Mouse (Mus musculus) ES-E14 (cell line): ENCODE results near the gene Chaf1b. TPM values are rescaled to one million over a fixed set of nuclear protein-coding genes. Genes with fewer than 3 reads are reported as not detected.

Source experiments
- DNase-seq: peaks from one replicate; pipeline ENCODE4 v3.0.0-alpha.2; 2013; ENCODE audit warnings: low read depth, low spot score
- H3K27ac ChIP-seq: 2 replicates; pipeline ENCODE4 v1.5.1; 2012; ENCODE audit warnings: low read depth, mild to moderate bottlenecking, low read length, moderate library complexity, mixed read lengths; ENCODE audit not compliant: poor library complexity, insufficient read depth, severe bottlenecking
- H3K36me3 ChIP-seq: 2 replicates; pipeline ENCODE4 v1.6.1; 2012; ENCODE audit warnings: mild to moderate bottlenecking, low read length, moderate library complexity, mixed read lengths; ENCODE audit not compliant: control insufficient read depth, poor library complexity, insufficient read depth, severe bottlenecking
- H3K4me1 ChIP-seq, 2 experiments: fragments of 150-350 bp in 1 of 2; sonication (generic) in 1 of 2; 2 replicates each; pipeline ENCODE4 v1.6.1; 2012; ENCODE audit warnings: low read length in 2 of 2, mild to moderate bottlenecking in 1 of 2, mixed read lengths in 1 of 2; ENCODE audit not compliant: control insufficient read depth in 2 of 2, insufficient read depth in 2 of 2, poor library complexity in 1 of 2
- H3K4me3 ChIP-seq, 2 experiments: fragments of 150-350 bp in 1 of 2; sonication (generic) in 1 of 2; 2 replicates each; pipeline ENCODE4 v1.5.1; 2012; ENCODE audit warnings: low read length in 2 of 2, low read depth in 1 of 2, mild to moderate bottlenecking in 1 of 2, mixed read lengths in 1 of 2; ENCODE audit not compliant: insufficient read depth in 1 of 2, poor library complexity in 1 of 2, severe bottlenecking in 1 of 2
- H3K9ac ChIP-seq: 2 replicates; pipeline ENCODE4 v1.6.1; 2012; ENCODE audit warnings: low read depth, mild to moderate bottlenecking, low read length, mixed read lengths; ENCODE audit not compliant: poor library complexity, insufficient read depth, severe bottlenecking
- H3K9me3 ChIP-seq: fragments of 150-350 bp; sonication (generic); 2 replicates; pipeline ENCODE4 v1.6.1; 2012; ENCODE audit warnings: low read depth, mild to moderate bottlenecking, low read length; ENCODE audit not compliant: control insufficient read depth, insufficient read depth
- CHD2 ChIP-seq: IDR thresholded peaks from 2 replicates; pipeline ENCODE4 v1.6.1; 2014; ENCODE audit warnings: mild to moderate bottlenecking, low read depth, low read length, inconsistent platforms
- HCFC1 ChIP-seq: IDR thresholded peaks from 2 replicates; pipeline ENCODE4 v1.6.1; 2012; ENCODE audit warnings: low read length, inconsistent platforms, borderline replicate concordance; ENCODE audit not compliant: insufficient read depth
- MAFK ChIP-seq: IDR thresholded peaks from 2 replicates; pipeline ENCODE4 v1.6.1; 2014; ENCODE audit warnings: mild to moderate bottlenecking, low read depth, low read length, inconsistent platforms; ENCODE audit not compliant: insufficient read depth
- ZC3H11A ChIP-seq: IDR thresholded peaks from 2 replicates; pipeline ENCODE4 v1.6.1; 2012; ENCODE audit warnings: low read depth, mild to moderate bottlenecking, inconsistent platforms, low read length, borderline replicate concordance
- ZNF384 ChIP-seq: IDR thresholded peaks from 2 replicates; pipeline ENCODE4 v1.6.1; 2012; ENCODE audit warnings: low read depth, low read length, inconsistent platforms
- in situ Hi-C, 2 experiments: fragments of 600-800 bp; cut with MboI; formaldehyde crosslinking; loops; one replicate each; pipeline ENCODE4 v1.15.1; 2025; ENCODE audit warnings: low sequenced_read_pairs in 2 of 2, inconsistent platforms in 1 of 2; ENCODE audit not compliant: unreplicated experiment in 2 of 2
- total RNA-seq: library from RNA; depleted of rRNA; stranded (reverse); fragments of 300-350 nt; gene quantifications from 2 replicates; pipeline ENCODE4 v1.2.3, GENCODE M21; 2012

The Chaf1b gene
- total RNA-seq, 1 experiment: 39.5 TPM

GRCm38 (mm10) chr16:93915338-93915849 lies 31.7 kb downstream of the Chaf1b start:
- Histone ChIP-seq H3K4me1 (peaks cover 0 to 11% of the 10 kb centered on the region in 2 experiments; a peak in 1 of 4 replicates), H3K36me3 (no peaks in the 10 kb centered on the region), H3K9ac (no peak overlapping the region), H3K4me3 (no peak overlapping the region), H3K9me3 (no peaks in the 10 kb centered on the region), H3K27ac (no peak overlapping the region)
- in situ Hi-C loops: no loop called here
- no peak for DNase-seq
- TF ChIP-seq MAFK (no peak), CHD2 (no peak), HCFC1 (no peak), ZC3H11A (no peak), ZNF384 (no peak)

- no peak overlapping the region; a peak in 1 of 4 replicates for H3K4me3 ChIP-seq
- in situ Hi-C loops: no loop called here
Measured at GRCm38 (mm10) chr16:93917712-93918678, 34.3 kb downstream of the Chaf1b start.

GRCm38 (mm10) chr16:93918679-93919060 lies 35.0 kb downstream of the Chaf1b start:
- TF ChIP-seq ZC3H11A (no peak), CHD2 (no peak), MAFK (no peak), HCFC1 (no peak), ZNF384 (no peak)
- Histone ChIP-seq H3K36me3 (no peaks in the 10 kb centered on the region), H3K4me3 (no peak overlapping the region; a peak in 1 of 4 replicates), H3K27ac (no peak overlapping the region), H3K4me1 (peaks cover 2 to 15% of the 10 kb centered on the region in 2 experiments; a peak in 2 of 4 replicates), H3K9me3 (no peaks in the 10 kb centered on the region), H3K9ac (no peak overlapping the region)
- in situ Hi-C loops: no loop called here
- no peak for DNase-seq

More at GRCm38 (mm10) chr16:93917712-93918678, 34.3 kb downstream of the Chaf1b start:
- TF ChIP-seq ZC3H11A (peak; percentile 11; the same call in 1 of the 2 replicates), CHD2 (no peak), MAFK (0 out of 2 replicates have a peak, but pooled peaks have one; percentile 22)
- Histone ChIP-seq H3K9me3 (no peaks in the 10 kb centered on the region), H3K9ac (no peak overlapping the region), H3K27ac (no peak overlapping the region), H3K36me3 (no peaks in the 10 kb centered on the region), H3K4me1 (peaks cover 0 to 11% of the 10 kb centered on the region in 2 experiments; a peak in 2 of 4 replicates)
- DNase-seq: peak; percentile 86

GRCm38 (mm10) chr16:93919189-93919588 lies 35.5 kb downstream of the Chaf1b start:
- Histone ChIP-seq H3K4me1 (peaks cover 2 to 17% of the 10 kb centered on the region in 2 experiments; a peak in 2 of 4 replicates), H3K9ac (peak overlapping the region; percentile 53), H3K36me3 (no peaks in the 10 kb centered on the region), H3K27ac (no peak overlapping the region), H3K4me3 (peak overlapping the region; percentile 54 to 58), H3K9me3 (no peaks in the 10 kb centered on the region)
- in situ Hi-C loops: no loop called here
- TF ChIP-seq MAFK (no peak), CHD2 (no peak), ZC3H11A (no peak), ZNF384 (no peak), HCFC1 (no peak)
- DNase-seq: no peak
